Mouse (Mus musculus) G1E (cell line): ENCODE measurements around the gene Amer3. TPM values are rescaled to one million over a fixed set of nuclear protein-coding genes. Genes with fewer than 3 reads are reported as not detected.
"Not testable (repeated sequence)": the region's sequence is repeated elsewhere in the genome, so short reads cannot be mapped to it uniquely, and the experiment has no call there.

Experiments used
- ATAC-seq: 2 replicates; pipeline ENCODE4 v1.8.0; 2016; ENCODE audit warnings: mild to moderate bottlenecking; ENCODE audit not compliant: insufficient number of reproducible peaks, poor library complexity, low FRiP score, severe bottlenecking; ENCODE audit errors: extremely low read depth
- DNase-seq: peaks from one replicate; pipeline ENCODE4 v3.0.0; 2012; ENCODE audit warnings: low spot score
- H3K27me3 ChIP-seq: 2 replicates; pipeline ENCODE4 v1.6.1; 2012; ENCODE audit warnings: mild to moderate bottlenecking, low read length, inconsistent platforms; ENCODE audit not compliant: insufficient read depth
- H3K36me3 ChIP-seq: replicated peaks from 2 replicates; pipeline ENCODE3; 2012; ENCODE audit warnings: mild to moderate bottlenecking, inconsistent platforms
- H3K4me1 ChIP-seq: 2 replicates; pipeline ENCODE4 v1.6.1; 2012; ENCODE audit warnings: low read depth, low read length, inconsistent platforms, mixed read lengths; ENCODE audit not compliant: insufficient read depth
- H3K4me3 ChIP-seq: 2 replicates; pipeline ENCODE4 v1.5.1; 2012; ENCODE audit warnings: low read depth, mild to moderate bottlenecking, inconsistent platforms, low read length, moderate library complexity, mixed read lengths
- H3K9me3 ChIP-seq: replicated peaks from 2 replicates; pipeline ENCODE4 v1.6.1; 2012; ENCODE audit warnings: inconsistent platforms
- CTCF ChIP-seq: IDR thresholded peaks from 2 replicates; pipeline ENCODE4 v1.5.1; 2012; ENCODE audit warnings: low read depth, low read length, inconsistent platforms, mixed read lengths
- GATA1 ChIP-seq: IDR thresholded peaks from 2 replicates; pipeline ENCODE4 v1.6.1; 2012; ENCODE audit warnings: borderline replicate concordance, low read length, inconsistent platforms, mixed read lengths
- GATA2 ChIP-seq: IDR thresholded peaks from 2 replicates; pipeline ENCODE4 v1.6.1; 2012; ENCODE audit warnings: low read depth, low read length, inconsistent platforms, borderline replicate concordance
- POLR2AphosphoS5 ChIP-seq: IDR thresholded peaks from 2 replicates; pipeline ENCODE4 v1.6.1; 2012; ENCODE audit warnings: low read depth, low read length, inconsistent platforms; ENCODE audit not compliant: insufficient replicate concordance
- TAL1 ChIP-seq: conservative IDR thresholded peaks from 2 replicates; pipeline ENCODE4 v1.6.1; 2012; ENCODE audit warnings: low read depth, low read length, inconsistent platforms, mixed read lengths
- polyA plus RNA-seq: library from polyadenylated mRNA; stranded (reverse); fragments of >175 nt; gene quantifications from 2 replicates; pipeline ENCODE4 v1.2.3, GENCODE M21; 2012
- total RNA-seq, 2 experiments: library from RNA; stranded (forward) in 1 of 2; stranded (reverse) in 1 of 2; fragments of 200-1000 nt in 1 of 2; fragments of >200 nt in 1 of 2; fragmentation: Nextera tagmentation in 1 of 2; gene quantifications; 2 replicates each; pipeline ENCODE4 v1.2.3; 2014 to 2017

The Amer3 gene
- total and polyA plus RNA-seq, 3 experiments: 0.05 TPM; not detected in 2

- TF ChIP-seq CTCF (no peak), GATA2 (no peak), GATA1 (no peak), POLR2AphosphoS5 (no peak), TAL1 (no peak)
- H3K9me3 ChIP-seq: no peaks in the 10 kb centered on the region
- ATAC-seq: no peak
- H3K4me3 ChIP-seq: no peak overlapping the region
- no peaks in the 10 kb centered on the region for H3K4me1 ChIP-seq
- DNase-seq: no peak
- H3K36me3 ChIP-seq: no peaks in the 10 kb centered on the region
- H3K27me3 ChIP-seq: no peaks in the 10 kb centered on the region
Observed at GRCm38 (mm10) chr1:34600000-34600399, 20.5 kb downstream of the Amer3 start.

GRCm38 (mm10) chr1:34601323-34602047 is 22.0 kb downstream of the Amer3 start:
- H3K4me3 ChIP-seq: no peak overlapping the region
- H3K9me3 ChIP-seq: no peaks in the 10 kb centered on the region
- no peaks in the 10 kb centered on the region for H3K27me3 ChIP-seq
- no peaks in the 10 kb centered on the region for H3K36me3 ChIP-seq
- no peak for TF ChIP-seq TAL1
- TF ChIP-seq CTCF: no peak
- no peak for ATAC-seq
- no peak for DNase-seq
- no peaks in the 10 kb centered on the region for H3K4me1 ChIP-seq

GRCm38 (mm10) chr1:34602363-34602762 is 22.9 kb downstream of the Amer3 start:
- ATAC-seq (peak; percentile 45; the same call in 1 of the 2 replicates), DNase-seq (peak; percentile 72)
- H3K4me1 ChIP-seq: no peaks in the 10 kb centered on the region

GRCm38 (mm10) chr1:34613801-34614200 is 34.3 kb downstream of the Amer3 start:
- Histone ChIP-seq H3K27me3 (0 out of 2 replicates have a peak, but pooled peaks cover 11% of the 10 kb centered on the region), H3K36me3 (no peaks in the 10 kb centered on the region), H3K4me3 (no peak overlapping the region), H3K9me3 (no peaks in the 10 kb centered on the region), H3K4me1 (no peaks in the 10 kb centered on the region)
- TF ChIP-seq TAL1 (no peak), CTCF (no peak), GATA1 (no peak), GATA2 (no peak), POLR2AphosphoS5 (no peak)
- DNase-seq: no peak
- no peak for ATAC-seq

More at GRCm38 (mm10) chr1:34602363-34602762, 22.9 kb downstream of the Amer3 start:
- Histone ChIP-seq H3K9me3 (no peaks in the 10 kb centered on the region), H3K4me3 (no peak overlapping the region), H3K36me3 (no peaks in the 10 kb centered on the region), H3K27me3 (no peaks in the 10 kb centered on the region; the same call in 1 of the 2 replicates)
- TF ChIP-seq CTCF (peak; percentile 84), TAL1 (no peak)

GRCm38 (mm10) chr1:34620116-34620515 is 40.7 kb downstream of the Amer3 start:
- H3K4me3 ChIP-seq, H3K27me3 ChIP-seq, H3K36me3 ChIP-seq, H3K9me3 ChIP-seq, H3K4me1 ChIP-seq, ATAC-seq, DNase-seq: not testable (repeated sequence)

GRCm38 (mm10) chr1:34620761-34621160 is 41.3 kb downstream of the Amer3 start:
- H3K27me3 ChIP-seq, H3K36me3 ChIP-seq, H3K4me1 ChIP-seq, ATAC-seq, H3K9me3 ChIP-seq, DNase-seq, H3K4me3 ChIP-seq: not testable (repeated sequence)

GRCm38 (mm10) chr1:34635711-34636110 is 56.3 kb downstream of the Amer3 start:
- no peak for TF ChIP-seq GATA1
- TF ChIP-seq CTCF: no peak
- no peak for TF ChIP-seq TAL1
- TF ChIP-seq GATA2: no peak
- TF ChIP-seq POLR2AphosphoS5: no peak
- Histone ChIP-seq H3K27me3 (no peaks in the 10 kb centered on the region), H3K4me1 (no peaks in the 10 kb centered on the region), H3K36me3 (no peaks in the 10 kb centered on the region), H3K9me3 (no peaks in the 10 kb centered on the region), H3K4me3 (no peak overlapping the region)
- ATAC-seq (no peak), DNase-seq (no peak)

Other genes with a start within 250 kb of the Amer3 start
- 97.1 and 135 TPM in 2 replicates for gene Ccdc115, start 140.0 kb upstream of the Amer3 start, total RNA-seq (2014; fragmentation: Nextera tagmentation)
- gene Ccdc115, start 140.0 kb upstream of the Amer3 start, total RNA-seq (2017): 146 TPM in 2 replicates
- 60.5 and 74.6 TPM in 2 replicates for gene Ccdc115, start 140.0 kb upstream of the Amer3 start, polyA plus RNA-seq
- gene Imp4, start 139.8 kb upstream of the Amer3 start, total RNA-seq (2014; fragmentation: Nextera tagmentation): 121 and 129 TPM in 2 replicates
- 35.5 and 36.5 TPM in 2 replicates for gene Imp4, start 139.8 kb upstream of the Amer3 start, total RNA-seq (2017)
- gene Imp4, start 139.8 kb upstream of the Amer3 start, polyA plus RNA-seq: 50.4 and 71.2 TPM in 2 replicates
- 47.9 and 57.9 TPM in 2 replicates for gene Ptpn18, start 119.9 kb upstream of the Amer3 start, total RNA-seq (2014; fragmentation: Nextera tagmentation)
- 104 and 190 TPM in 2 replicates for gene Ptpn18, start 119.9 kb upstream of the Amer3 start, total RNA-seq (2017)
- 117 and 173 TPM in 2 replicates for gene Ptpn18, start 119.9 kb upstream of the Amer3 start, polyA plus RNA-seq
- not detected in 2 replicates for gene Prss39, start 81.2 kb upstream of the Amer3 start, total RNA-seq (2014; fragmentation: Nextera tagmentation)
- gene Prss39, start 81.2 kb upstream of the Amer3 start, total RNA-seq (2017): 0.22 TPM in 1 of 2 replicates, not detected in the other
- not detected in 2 replicates for gene Prss39, start 81.2 kb upstream of the Amer3 start, polyA plus RNA-seq
- gene Cfc1, start 44.0 kb upstream of the Amer3 start, total RNA-seq (2014; fragmentation: Nextera tagmentation): not detected in 2 replicates
- 0.11 and 0.12 TPM in 2 replicates for gene Cfc1, start 44.0 kb upstream of the Amer3 start, total RNA-seq (2017)
- not detected in 2 replicates for gene Cfc1, start 44.0 kb upstream of the Amer3 start, polyA plus RNA-seq
- gene Prss40, start 18.7 kb upstream of the Amer3 start, total RNA-seq (2014; fragmentation: Nextera tagmentation): not detected in 2 replicates
- gene Prss40, start 18.7 kb upstream of the Amer3 start, total RNA-seq (2017): 0.17 and 0.33 TPM in 2 replicates
- not detected in 2 replicates for gene Prss40, start 18.7 kb upstream of the Amer3 start, polyA plus RNA-seq